Mouse (Mus musculus): Measurements from ENCODE around the gene Rcvrn. TPM values are rescaled to one million over a fixed set of nuclear protein-coding genes. Genes with fewer than 3 reads are reported as not detected.
A peak's percentile ranks its signal among the peaks of the same experiment; 100 is the strongest.

The Rcvrn gene
- total RNA-seq (2021) = 1 to 10 TPM in 1 of 2 experiments, under 1 TPM in 1; 0.52 to 2.0 TPM

GRCm38 (mm10) chr11:67694703-67695376 lies at the start of gene Rcvrn:
Gene Rcvrn, plus strand, starts transcription at chr11:67695326.
- DNase-seq (ENCODE audit: extremely low spot score in 1 of 2, low spot score in 1 of 2) = no peak

- peak; percentile 57 to 87 for DNase-seq (ENCODE audit: extremely low spot score in 1 of 2, low spot score in 1 of 2)
These were observed 47.4 kb upstream of the Rcvrn start for GRCm38 (mm10) chr11:67647745-67648144.

GRCm38 (mm10) chr11:67648651-67649407 lies 46.3 kb upstream of the Rcvrn start:
- DNase-seq (ENCODE audit: extremely low spot score in 1 of 2, low spot score in 1 of 2) = peak in 1 of 2 experiments; percentile 39

GRCm38 (mm10) chr11:67649971-67650707 lies 45.0 kb upstream of the Rcvrn start:
- DNase-seq (ENCODE audit: extremely low spot score in 1 of 2, low spot score in 1 of 2) = no peak

- DNase-seq (ENCODE audit: extremely low spot score in 1 of 2, low spot score in 1 of 2) = no peak
These were observed 43.4 kb upstream of the Rcvrn start for GRCm38 (mm10) chr11:67651731-67652130.

- DNase-seq (ENCODE audit: extremely low spot score in 1 of 2, low spot score in 1 of 2) = no peak
These were observed 42.8 kb upstream of the Rcvrn start for GRCm38 (mm10) chr11:67652194-67652892.

GRCm38 (mm10) chr11:67652893-67653255 lies 42.3 kb upstream of the Rcvrn start:
- no peak for DNase-seq (ENCODE audit: extremely low spot score in 1 of 2, low spot score in 1 of 2)

GRCm38 (mm10) chr11:67653521-67654090 lies 41.5 kb upstream of the Rcvrn start:
- no peak for DNase-seq (ENCODE audit: extremely low spot score in 1 of 2, low spot score in 1 of 2)

- no peak for DNase-seq (ENCODE audit: extremely low spot score in 1 of 2, low spot score in 1 of 2)
These were observed 40.6 kb upstream of the Rcvrn start for GRCm38 (mm10) chr11:67654514-67654913.

GRCm38 (mm10) chr11:67655236-67655959 lies 39.7 kb upstream of the Rcvrn start:
- peak in 1 of 2 experiments; percentile 62 for DNase-seq (ENCODE audit: extremely low spot score in 1 of 2, low spot score in 1 of 2)

- DNase-seq (ENCODE audit: extremely low spot score in 1 of 2, low spot score in 1 of 2) = no peak
These were observed 38.8 kb upstream of the Rcvrn start for GRCm38 (mm10) chr11:67656366-67656765.

GRCm38 (mm10) chr11:67656811-67657210 lies 38.3 kb upstream of the Rcvrn start:
- DNase-seq (ENCODE audit: extremely low spot score in 1 of 2, low spot score in 1 of 2) = no peak

GRCm38 (mm10) chr11:67657685-67658382 lies 37.3 kb upstream of the Rcvrn start:
- no peak for DNase-seq (ENCODE audit: extremely low spot score in 1 of 2, low spot score in 1 of 2)

GRCm38 (mm10) chr11:67661465-67661864 lies 33.7 kb upstream of the Rcvrn start:
- no peak for DNase-seq (ENCODE audit: extremely low spot score in 1 of 2, low spot score in 1 of 2)

- no peak for DNase-seq (ENCODE audit: extremely low spot score in 1 of 2, low spot score in 1 of 2)
These were observed 31.7 kb upstream of the Rcvrn start for GRCm38 (mm10) chr11:67663437-67663836.

- DNase-seq (ENCODE audit: extremely low spot score in 1 of 2, low spot score in 1 of 2) = no peak
These were observed 30.9 kb upstream of the Rcvrn start for GRCm38 (mm10) chr11:67664261-67664660.

GRCm38 (mm10) chr11:67664918-67665317 lies 30.2 kb upstream of the Rcvrn start:
- DNase-seq (ENCODE audit: extremely low spot score in 1 of 2, low spot score in 1 of 2) = no peak

- no peak for DNase-seq (ENCODE audit: extremely low spot score in 1 of 2, low spot score in 1 of 2)
These were observed 29.0 kb upstream of the Rcvrn start for GRCm38 (mm10) chr11:67666129-67666528.

All from layer of hippocampus, postnatal 25 days (tissue).